Mouse (Mus musculus) kidney, embryonic 16.5 days (tissue): ENCODE data around the gene Bsnd. TPM values are rescaled to one million over a fixed set of nuclear protein-coding genes. Genes with fewer than 3 reads are reported as not detected.

Experiments used
- ATAC-seq: fragments of 200-750 bp; cut with Nextera tagmentation; 2 replicates; pipeline ENCODE4 v1.8.0; 2017; ENCODE audit warnings: moderate TSS enrichment; ENCODE audit not compliant: low FRiP score, low TSS enrichment
- H3K27ac ChIP-seq: fragments of 300-500 bp; sonication (generic); 2 replicates; pipeline ENCODE4 v1.5.1; 2014; ENCODE audit warnings: low read length
- H3K27me3 ChIP-seq: fragments of 300-500 bp; sonication (generic); 2 replicates; pipeline ENCODE4 v1.6.1; 2014; ENCODE audit warnings: low read length, control low read depth, mixed read lengths; ENCODE audit not compliant: insufficient read depth
- H3K36me3 ChIP-seq: fragments of 300-500 bp; sonication (generic); 2 replicates; pipeline ENCODE4 v1.6.1; 2014; ENCODE audit warnings: low read length, control low read depth, mixed read lengths; ENCODE audit not compliant: insufficient read depth
- H3K4me1 ChIP-seq: fragments of 300-500 bp; sonication (generic); 2 replicates; pipeline ENCODE4 v1.6.1; 2014; ENCODE audit warnings: low read length, control low read depth, mixed read lengths; ENCODE audit not compliant: insufficient read depth
- H3K4me2 ChIP-seq: fragments of 300-500 bp; sonication (generic); replicated peaks from 2 replicates; pipeline ENCODE4 v1.6.1; 2014; ENCODE audit warnings: low read depth, low read length
- H3K4me3 ChIP-seq: fragments of 300-500 bp; sonication (generic); 2 replicates; pipeline ENCODE4 v1.5.1; 2014; ENCODE audit warnings: mild to moderate bottlenecking, low read length
- H3K9ac ChIP-seq: fragments of 300-500 bp; sonication (generic); replicated peaks from 2 replicates; pipeline ENCODE4 v1.6.1; 2014; ENCODE audit warnings: low read length
- H3K9me3 ChIP-seq: fragments of 300-500 bp; sonication (generic); 2 replicates; pipeline ENCODE4 v1.6.1; 2016; ENCODE audit warnings: low read length, control low read depth
- WGBS: fragments of 180-500 bp; shearing (Covaris S2); extraction: QIAGEN DNeasy Blood & Tissue Kit; methylation state at CpG from one replicate; pipeline ENCODE4 v1.1.7; 2014; 5-methylcytosine and 5-hydroxymethylcytosine counted together
- polyA plus RNA-seq: library from polyadenylated mRNA; unstranded; fragments of >200 nt; fragmentation: Nextera tagmentation; extraction: Ambion mirVana; gene quantifications from 2 replicates; pipeline ENCODE4 v1.2.1, GENCODE M21; 2015

Bsnd gene
- 15.6 and 16.5 TPM in 2 replicates for polyA plus RNA-seq

GRCm38 (mm10) chr4:106492116-106492515, at the start of gene Bsnd:
Gene Bsnd, minus strand, starts transcription at chr4:106492283.
- H3K4me1 ChIP-seq = peaks cover 10% of the 10 kb centered on the region; the same call in 1 of the 2 replicates

GRCm38 (mm10) chr4:106541491-106541890, 49.4 kb upstream of the Bsnd start:
- Histone ChIP-seq H3K4me2 (no peak overlapping the region), H3K9ac (no peak overlapping the region), H3K36me3 (no peaks in the 10 kb centered on the region), H3K4me3 (no peak overlapping the region), H3K4me1 (peaks cover 4% of the 10 kb centered on the region; the same call in 1 of the 2 replicates), H3K9me3 (no peaks in the 10 kb centered on the region), H3K27me3 (no peaks in the 10 kb centered on the region), H3K27ac (no peak overlapping the region)
- no peak for ATAC-seq
- 26% methylated on average over 3 of the region's 3 CpGs for WGBS

More at GRCm38 (mm10) chr4:106492116-106492515, at the start of gene Bsnd:
- H3K9ac ChIP-seq = peak within 1 kb of the TSS; percentile 37; the same call in 1 of the 2 replicates
- no peaks in the 10 kb centered on the region; the same call in 1 of the 2 replicates for H3K27me3 ChIP-seq
- 32% methylated on average over 3 of the region's 3 CpGs for WGBS
- H3K9me3 ChIP-seq = no peaks in the 10 kb centered on the region
- H3K4me3 ChIP-seq = peak within 1 kb of the TSS; percentile 17; the same call in 1 of the 2 replicates
- H3K4me2 ChIP-seq = no peak within 1 kb of the TSS
- ATAC-seq = peak; percentile 89
- peak within 1 kb of the TSS; percentile 65 for H3K27ac ChIP-seq
- H3K36me3 ChIP-seq = no peaks in the 10 kb centered on the region

- WGBS = 94% methylated on average over 5 of the region's 5 CpGs
- Histone ChIP-seq H3K36me3 (no peaks in the 10 kb centered on the region), H3K4me1 (no peaks in the 10 kb centered on the region), H3K27me3 (no peaks in the 10 kb centered on the region), H3K9me3 (no peaks in the 10 kb centered on the region), H3K4me3 (no peak overlapping the region), H3K4me2 (no peak overlapping the region), H3K27ac (no peak overlapping the region), H3K9ac (no peak overlapping the region)
- ATAC-seq = no peak
Observed at GRCm38 (mm10) chr4:106539756-106540155, 47.7 kb upstream of the Bsnd start.

GRCm38 (mm10) chr4:106534256-106534655, 42.2 kb upstream of the Bsnd start:
- no peaks in the 10 kb centered on the region for H3K27me3 ChIP-seq
- no peak overlapping the region for H3K4me2 ChIP-seq
- H3K9me3 ChIP-seq = no peaks in the 10 kb centered on the region
- ATAC-seq = no peak
- 67% methylated on average over 7 of the region's 7 CpGs for WGBS
- H3K4me3 ChIP-seq = no peak overlapping the region
- H3K27ac ChIP-seq = no peak overlapping the region
- H3K36me3 ChIP-seq = no peaks in the 10 kb centered on the region
- H3K9ac ChIP-seq = no peak overlapping the region
- 0 out of 2 replicates have a peak, but pooled peaks cover 3% of the 10 kb centered on the region for H3K4me1 ChIP-seq

GRCm38 (mm10) chr4:106533421-106534080, 41.5 kb upstream of the Bsnd start:
- H3K27me3 ChIP-seq = no peaks in the 10 kb centered on the region
- no peak overlapping the region for H3K4me3 ChIP-seq
- no peaks in the 10 kb centered on the region for H3K36me3 ChIP-seq
- H3K27ac ChIP-seq = no peak overlapping the region
- H3K9ac ChIP-seq = no peak overlapping the region
- 51% methylated on average over 7 of the region's 7 CpGs for WGBS
- 0 out of 2 replicates have a peak, but pooled peaks cover 3% of the 10 kb centered on the region for H3K4me1 ChIP-seq
- no peak for ATAC-seq
- no peak overlapping the region for H3K4me2 ChIP-seq
- H3K9me3 ChIP-seq = no peaks in the 10 kb centered on the region

GRCm38 (mm10) chr4:106530113-106530482, 38.0 kb upstream of the Bsnd start:
- Histone ChIP-seq H3K27ac (no peak overlapping the region), H3K4me2 (no peak overlapping the region), H3K36me3 (no peaks in the 10 kb centered on the region), H3K9ac (no peak overlapping the region), H3K4me1 (0 out of 2 replicates have a peak, but pooled peaks cover 3% of the 10 kb centered on the region), H3K4me3 (no peak overlapping the region), H3K27me3 (no peaks in the 10 kb centered on the region), H3K9me3 (no peaks in the 10 kb centered on the region)
- ATAC-seq = peak; percentile 32; the same call in 1 of the 2 replicates
- 67% methylated on average over 9 of the region's 9 CpGs for WGBS

- Histone ChIP-seq H3K4me3 (no peak overlapping the region), H3K9ac (peak overlapping the region; percentile 50; the same call in 1 of the 2 replicates), H3K4me1 (0 out of 2 replicates have a peak, but pooled peaks cover 3% of the 10 kb centered on the region), H3K27ac (no peak overlapping the region), H3K4me2 (peak overlapping the region; percentile 39; the same call in 1 of the 2 replicates), H3K36me3 (no peaks in the 10 kb centered on the region), H3K9me3 (no peaks in the 10 kb centered on the region), H3K27me3 (no peaks in the 10 kb centered on the region)
- 14% methylated on average over 17 of the region's 17 CpGs for WGBS
- peak; percentile 90 for ATAC-seq
Observed at GRCm38 (mm10) chr4:106529375-106530112, 37.5 kb upstream of the Bsnd start.

GRCm38 (mm10) chr4:106527856-106528547, 35.9 kb upstream of the Bsnd start:
- no peak overlapping the region for H3K9ac ChIP-seq
- no peak overlapping the region for H3K4me3 ChIP-seq
- no peaks in the 10 kb centered on the region for H3K9me3 ChIP-seq
- H3K27ac ChIP-seq = no peak overlapping the region
- WGBS = 72% methylated on average over 7 of the region's 7 CpGs
- 0 out of 2 replicates have a peak, but pooled peaks cover 3% of the 10 kb centered on the region for H3K4me1 ChIP-seq
- H3K27me3 ChIP-seq = no peaks in the 10 kb centered on the region
- no peak for ATAC-seq
- no peak overlapping the region for H3K4me2 ChIP-seq
- H3K36me3 ChIP-seq = no peaks in the 10 kb centered on the region

- H3K27me3 ChIP-seq = no peaks in the 10 kb centered on the region
- ATAC-seq = no peak
- H3K4me1 ChIP-seq = 0 out of 2 replicates have a peak, but pooled peaks cover 3% of the 10 kb centered on the region
- no peak overlapping the region for H3K4me2 ChIP-seq
- H3K4me3 ChIP-seq = no peak overlapping the region
- H3K27ac ChIP-seq = no peak overlapping the region
- H3K9me3 ChIP-seq = no peaks in the 10 kb centered on the region
- no peak overlapping the region for H3K9ac ChIP-seq
- 96% methylated on average over 2 of the region's 2 CpGs for WGBS
- no peaks in the 10 kb centered on the region for H3K36me3 ChIP-seq
Observed at GRCm38 (mm10) chr4:106525001-106525400, 32.9 kb upstream of the Bsnd start.
